Mouse (Mus musculus) c-Kit-positive CD71-positive TER-119-negative erythroid progenitor cells, embryonic 14.5 days (primary cell): ENCODE data around the gene Arid3b.

ENCODE experiments used
- DNase-seq: peaks from one replicate; pipeline ENCODE4 v3.0.0-alpha.2; 2013; ENCODE audit warnings: low read depth

Arid3b gene

GRCm38 (mm10) chr9:57748137-57748536 is 88.5 kb downstream of the Arid3b start:
- DNase-seq = no peak

GRCm38 (mm10) chr9:57747067-57747466 is 89.5 kb downstream of the Arid3b start:
- no peak for DNase-seq

GRCm38 (mm10) chr9:57744462-57745091 is 92.0 kb downstream of the Arid3b start:
- peak; percentile 60 for DNase-seq
